Mouse (Mus musculus): Measurements from ENCODE around the gene Adamts9. TPM values are rescaled to one million over a fixed set of nuclear protein-coding genes. Genes with fewer than 3 reads are reported as not detected.

Gene Adamts9
- polyA plus RNA-seq, 1 experiment from 2014 or later, result 4.9 TPM

GRCm38 (mm10) chr6:92882446-92882845 lies 60.8 kb downstream of the Adamts9 start:
- WGBS, result 77% methylated on average over 5 of the region's 5 CpGs
- no peak for ATAC-seq (replicated peaks; ENCODE audit: insufficient number of reproducible peaks, low FRiP score, low TSS enrichment, low read depth)
- no peaks in the 10 kb centered on the region for H3K9me3 ChIP-seq (replicated peaks; ENCODE audit: control insufficient read depth, low read length)
- no peak overlapping the region for H3K27ac ChIP-seq (replicated peaks; ENCODE audit: low read depth, low read length)
- no peak overlapping the region for H3K9ac ChIP-seq (replicated peaks; ENCODE audit: low read length)
- H3K36me3 ChIP-seq (replicated peaks; ENCODE audit: control insufficient read depth, insufficient read depth, low read depth, low read length), result no peaks in the 10 kb centered on the region; the same call in 1 of the 2 replicates
- no peaks in the 10 kb centered on the region for H3K4me1 ChIP-seq (ENCODE audit: control insufficient read depth, insufficient read depth, low read length)
- no peak overlapping the region for H3K4me2 ChIP-seq (ENCODE audit: low read depth, low read length)
- no peak overlapping the region for H3K4me3 ChIP-seq (ENCODE audit: low read depth, low read length)
- H3K27me3 ChIP-seq (ENCODE audit: control insufficient read depth, insufficient read depth, low read length), result no peaks in the 10 kb centered on the region
- no peak for DNase-seq (ENCODE audit: low spot score)

DNA sequence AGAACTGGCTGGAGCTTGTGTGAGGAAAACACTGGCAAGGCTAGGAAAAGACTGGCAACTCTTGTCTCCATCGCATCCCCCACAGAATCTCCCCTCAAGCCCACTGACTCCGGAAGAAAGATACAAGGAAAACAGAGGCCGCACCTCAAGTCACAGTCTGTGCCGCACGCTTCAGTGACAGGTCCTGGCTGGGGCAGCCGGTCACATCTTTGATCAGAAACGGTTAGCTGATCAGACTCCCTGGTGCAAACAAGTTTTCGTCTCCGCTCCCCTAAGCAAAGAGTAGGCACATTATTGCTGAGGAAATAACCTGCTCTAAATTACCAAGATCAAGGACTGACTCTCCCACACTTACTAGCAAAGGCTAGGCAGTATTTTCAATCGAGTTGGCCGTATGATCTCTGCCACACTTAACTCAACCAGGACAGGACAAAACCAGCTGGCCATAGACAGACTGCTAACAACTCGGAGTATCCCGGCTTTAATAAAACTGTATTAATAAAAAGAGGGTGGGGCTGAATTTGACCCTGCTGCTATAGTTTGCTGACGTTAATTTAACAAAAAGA lies 63.5 kb downstream of the Adamts9 start:
- H3K4me1 ChIP-seq (ENCODE audit: control insufficient read depth, insufficient read depth, low read length), result no peaks in the 10 kb centered on the region
- no peaks in the 10 kb centered on the region for H3K27me3 ChIP-seq (ENCODE audit: control insufficient read depth, insufficient read depth, low read length)
- no peaks in the 10 kb centered on the region for H3K9me3 ChIP-seq (replicated peaks; ENCODE audit: control insufficient read depth, low read length)
- 80% methylated on average over 14 of the region's 14 CpGs for WGBS
- H3K4me2 ChIP-seq (ENCODE audit: low read depth, low read length), result no peak overlapping the region
- no peak overlapping the region for H3K4me3 ChIP-seq (ENCODE audit: low read depth, low read length)
- no peaks in the 10 kb centered on the region for H3K36me3 ChIP-seq (replicated peaks; ENCODE audit: control insufficient read depth, insufficient read depth, low read depth, low read length)
- H3K9ac ChIP-seq (replicated peaks; ENCODE audit: low read length), result no peak overlapping the region
- H3K27ac ChIP-seq (replicated peaks; ENCODE audit: low read depth, low read length), result no peak overlapping the region
- no peak for ATAC-seq (replicated peaks; ENCODE audit: insufficient number of reproducible peaks, low FRiP score, low TSS enrichment, low read depth)
- no peak for DNase-seq (ENCODE audit: low spot score)

DNA sequence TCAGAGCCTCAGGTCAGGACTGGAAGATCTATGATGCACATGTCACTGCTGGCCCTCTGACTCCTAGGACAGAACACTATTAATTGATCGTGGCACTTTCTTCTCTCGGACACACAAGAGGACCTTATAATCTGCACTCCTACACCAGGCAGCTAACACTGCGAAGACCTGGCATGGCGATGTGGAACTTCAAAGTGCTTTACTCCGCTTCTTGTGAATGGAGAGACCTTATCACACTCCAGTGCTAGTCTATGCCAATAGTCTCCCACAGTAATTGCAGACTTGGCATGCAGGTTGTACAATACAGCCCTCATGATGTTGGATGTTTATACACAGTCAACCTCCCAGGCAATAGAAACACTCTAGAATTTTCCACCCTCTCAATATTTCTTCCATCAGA lies 64.5 kb downstream of the Adamts9 start:
- no peak for DNase-seq (ENCODE audit: low spot score)
- 90% methylated on average over 5 of the region's 5 CpGs for WGBS
- ATAC-seq (replicated peaks; ENCODE audit: insufficient number of reproducible peaks, low FRiP score, low TSS enrichment, low read depth), result no peak
- H3K9me3 ChIP-seq (replicated peaks; ENCODE audit: control insufficient read depth, low read length), result no peaks in the 10 kb centered on the region
- H3K4me2 ChIP-seq (ENCODE audit: low read depth, low read length), result no peak overlapping the region
- no peak overlapping the region for H3K27ac ChIP-seq (replicated peaks; ENCODE audit: low read depth, low read length)
- no peaks in the 10 kb centered on the region for H3K36me3 ChIP-seq (replicated peaks; ENCODE audit: control insufficient read depth, insufficient read depth, low read depth, low read length)
- no peak overlapping the region for H3K9ac ChIP-seq (replicated peaks; ENCODE audit: low read length)
- H3K4me1 ChIP-seq (ENCODE audit: control insufficient read depth, insufficient read depth, low read length), result no peaks in the 10 kb centered on the region
- no peaks in the 10 kb centered on the region for H3K27me3 ChIP-seq (ENCODE audit: control insufficient read depth, insufficient read depth, low read length)
- no peak overlapping the region for H3K4me3 ChIP-seq (ENCODE audit: low read depth, low read length)

- no peak overlapping the region for H3K9ac ChIP-seq (replicated peaks; ENCODE audit: low read length)
- no peak overlapping the region for H3K4me3 ChIP-seq (ENCODE audit: low read depth, low read length)
- no peak overlapping the region for H3K4me2 ChIP-seq (ENCODE audit: low read depth, low read length)
- no peaks in the 10 kb centered on the region for H3K36me3 ChIP-seq (replicated peaks; ENCODE audit: control insufficient read depth, insufficient read depth, low read depth, low read length)
- H3K9me3 ChIP-seq (replicated peaks; ENCODE audit: control insufficient read depth, low read length), result no peaks in the 10 kb centered on the region
- ATAC-seq (replicated peaks; ENCODE audit: insufficient number of reproducible peaks, low FRiP score, low TSS enrichment, low read depth) (no peak), DNase-seq (ENCODE audit: low spot score) (no peak)
- WGBS, result 92% methylated on average over 4 of the region's 4 CpGs
- no peak overlapping the region for H3K27ac ChIP-seq (replicated peaks; ENCODE audit: low read depth, low read length)
- no peaks in the 10 kb centered on the region for H3K27me3 ChIP-seq (ENCODE audit: control insufficient read depth, insufficient read depth, low read length)
- no peaks in the 10 kb centered on the region for H3K4me1 ChIP-seq (ENCODE audit: control insufficient read depth, insufficient read depth, low read length)
Observed at GRCm38 (mm10) chr6:92877236-92877635, 66.1 kb downstream of the Adamts9 start.

DNA sequence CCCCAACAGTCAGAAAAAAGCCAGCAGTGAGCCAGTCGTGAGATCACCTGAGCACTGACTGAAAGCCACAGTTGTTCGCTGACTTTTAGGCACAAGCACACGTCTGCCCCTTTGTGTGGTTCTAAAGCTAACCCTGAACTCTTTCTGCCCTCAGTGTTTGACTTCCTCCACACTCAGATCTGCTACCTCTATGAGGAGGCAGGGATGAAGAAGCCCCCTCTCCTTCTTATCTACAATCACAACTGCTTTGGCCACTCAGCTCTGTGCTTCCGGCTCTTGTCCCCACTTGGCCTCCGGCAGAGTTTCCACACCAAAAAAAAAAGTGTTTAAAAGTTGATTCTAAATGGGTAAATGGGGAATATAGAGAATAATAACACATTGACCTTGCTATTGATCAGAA lies 67.2 kb downstream of the Adamts9 start:
- H3K9me3 ChIP-seq (replicated peaks; ENCODE audit: control insufficient read depth, low read length), result no peaks in the 10 kb centered on the region
- H3K4me3 ChIP-seq (ENCODE audit: low read depth, low read length), result no peak overlapping the region
- no peak overlapping the region for H3K27ac ChIP-seq (replicated peaks; ENCODE audit: low read depth, low read length)
- no peak overlapping the region for H3K9ac ChIP-seq (replicated peaks; ENCODE audit: low read length)
- H3K27me3 ChIP-seq (ENCODE audit: control insufficient read depth, insufficient read depth, low read length), result no peaks in the 10 kb centered on the region
- no peak overlapping the region for H3K4me2 ChIP-seq (ENCODE audit: low read depth, low read length)
- WGBS, result 80% methylated on average over 5 of the region's 5 CpGs
- DNase-seq (ENCODE audit: low spot score), result no peak
- H3K36me3 ChIP-seq (replicated peaks; ENCODE audit: control insufficient read depth, insufficient read depth, low read depth, low read length), result no peaks in the 10 kb centered on the region
- no peaks in the 10 kb centered on the region for H3K4me1 ChIP-seq (ENCODE audit: control insufficient read depth, insufficient read depth, low read length)
- no peak for ATAC-seq (replicated peaks; ENCODE audit: insufficient number of reproducible peaks, low FRiP score, low TSS enrichment, low read depth)

DNA sequence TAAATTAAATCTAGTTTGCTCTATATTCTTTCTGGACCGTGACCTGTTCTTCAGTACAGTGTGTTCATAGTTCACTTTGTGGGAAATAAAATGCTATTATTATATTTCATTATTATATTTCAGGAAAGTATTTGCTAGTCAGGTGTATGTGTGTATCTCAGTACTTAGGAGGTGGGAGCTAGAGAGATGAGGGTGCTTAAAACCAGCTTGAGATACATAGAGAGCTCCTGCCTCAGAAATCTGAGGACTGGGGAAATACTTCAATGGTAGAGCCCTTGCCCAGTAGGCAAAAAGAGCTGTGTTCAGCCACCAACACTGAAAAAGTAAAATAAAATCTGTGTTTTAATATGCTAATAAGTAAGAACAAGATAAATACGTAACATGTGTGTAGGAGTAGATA lies 68.0 kb downstream of the Adamts9 start:
- H3K4me2 ChIP-seq (ENCODE audit: low read depth, low read length), result no peak overlapping the region
- DNase-seq (ENCODE audit: low spot score), result no peak
- WGBS, result 89% methylated on average over 2 of the region's 2 CpGs

GRCm38 (mm10) chr6:92874854-92875253 lies 68.4 kb downstream of the Adamts9 start:
- Histone ChIP-seq H3K27ac (replicated peaks; ENCODE audit: low read depth, low read length) (no peak overlapping the region), H3K36me3 (replicated peaks; ENCODE audit: control insufficient read depth, insufficient read depth, low read depth, low read length) (no peaks in the 10 kb centered on the region), H3K4me3 (ENCODE audit: low read depth, low read length) (no peak overlapping the region), H3K4me1 (ENCODE audit: control insufficient read depth, insufficient read depth, low read length) (no peaks in the 10 kb centered on the region; the same call in 1 of the 2 replicates), H3K9ac (replicated peaks; ENCODE audit: low read length) (no peak overlapping the region), H3K27me3 (ENCODE audit: control insufficient read depth, insufficient read depth, low read length) (no peaks in the 10 kb centered on the region), H3K4me2 (ENCODE audit: low read depth, low read length) (no peak overlapping the region), H3K9me3 (replicated peaks; ENCODE audit: control insufficient read depth, low read length) (no peaks in the 10 kb centered on the region)
- DNase-seq (ENCODE audit: low spot score), result no peak
- no peak for ATAC-seq (replicated peaks; ENCODE audit: insufficient number of reproducible peaks, low FRiP score, low TSS enrichment, low read depth)
- WGBS, result 59% methylated on average over 5 of the region's 5 CpGs

More for the DNA sequence above, 68.0 kb downstream of the Adamts9 start:
- ATAC-seq (replicated peaks; ENCODE audit: insufficient number of reproducible peaks, low FRiP score, low TSS enrichment, low read depth), result no peak
- Histone ChIP-seq H3K27ac (replicated peaks; ENCODE audit: low read depth, low read length) (no peak overlapping the region), H3K9me3 (replicated peaks; ENCODE audit: control insufficient read depth, low read length) (no peaks in the 10 kb centered on the region), H3K4me3 (ENCODE audit: low read depth, low read length) (no peak overlapping the region), H3K4me1 (ENCODE audit: control insufficient read depth, insufficient read depth, low read length) (no peaks in the 10 kb centered on the region; the same call in 1 of the 2 replicates), H3K9ac (replicated peaks; ENCODE audit: low read length) (no peak overlapping the region), H3K36me3 (replicated peaks; ENCODE audit: control insufficient read depth, insufficient read depth, low read depth, low read length) (no peaks in the 10 kb centered on the region), H3K27me3 (ENCODE audit: control insufficient read depth, insufficient read depth, low read length) (no peaks in the 10 kb centered on the region)

DNA sequence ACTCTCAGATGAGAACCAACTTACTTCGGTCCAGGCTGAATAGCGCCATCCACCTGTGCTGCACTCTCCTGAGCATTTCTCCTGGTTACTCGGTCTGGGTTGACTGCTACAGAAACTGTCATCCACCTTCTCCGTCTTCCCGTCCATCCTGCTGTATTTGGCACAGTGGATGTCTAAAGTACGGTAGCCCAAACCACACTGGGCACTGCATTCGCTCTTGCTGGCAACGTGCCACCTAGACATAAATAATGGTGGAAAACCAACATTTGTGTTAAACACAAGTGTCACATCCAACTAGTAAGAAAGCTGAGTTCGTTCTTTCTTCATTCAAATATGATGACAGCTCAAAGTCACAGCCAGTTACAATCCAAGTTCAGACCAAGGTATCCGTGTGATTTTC lies 70.5 kb downstream of the Adamts9 start:
- 89% methylated on average over 10 of the region's 10 CpGs for WGBS
- no peak for DNase-seq (ENCODE audit: low spot score)
- no peak overlapping the region for H3K9ac ChIP-seq (replicated peaks; ENCODE audit: low read length)

More for the DNA sequence above, 70.5 kb downstream of the Adamts9 start:
- Histone ChIP-seq H3K9me3 (replicated peaks; ENCODE audit: control insufficient read depth, low read length) (no peaks in the 10 kb centered on the region), H3K4me2 (ENCODE audit: low read depth, low read length) (no peak overlapping the region), H3K36me3 (replicated peaks; ENCODE audit: control insufficient read depth, insufficient read depth, low read depth, low read length) (no peaks in the 10 kb centered on the region), H3K27me3 (ENCODE audit: control insufficient read depth, insufficient read depth, low read length) (no peaks in the 10 kb centered on the region), H3K27ac (replicated peaks; ENCODE audit: low read depth, low read length) (no peak overlapping the region), H3K4me1 (ENCODE audit: control insufficient read depth, insufficient read depth, low read length) (no peaks in the 10 kb centered on the region; the same call in 1 of the 2 replicates), H3K4me3 (ENCODE audit: low read depth, low read length) (no peak overlapping the region)
- ATAC-seq (replicated peaks; ENCODE audit: insufficient number of reproducible peaks, low FRiP score, low TSS enrichment, low read depth), result no peak
